Mouse (Mus musculus): Measurements from ENCODE around the gene Mettl26.

DNA sequence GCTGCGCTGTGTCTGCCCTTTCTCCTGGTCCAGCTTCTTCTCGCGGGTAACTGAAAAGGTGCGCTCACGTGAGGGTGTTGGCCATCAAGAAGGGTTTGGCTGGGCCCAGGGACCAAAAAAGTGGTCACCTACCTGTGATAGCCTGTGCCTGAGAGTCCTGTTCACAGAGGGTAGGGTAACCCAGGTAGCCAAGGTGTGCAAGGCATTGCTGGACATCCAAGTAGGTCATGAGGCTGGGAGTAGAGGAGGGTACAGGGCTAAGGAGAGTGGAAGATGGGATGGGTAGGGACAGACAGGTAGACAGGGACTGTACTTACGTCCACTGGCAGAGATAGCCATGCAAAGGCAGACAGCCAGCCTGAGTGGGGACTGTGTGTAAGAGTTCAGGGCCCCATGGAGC, 34.4 kb upstream of the Mettl26 start:
- no peak for TF ChIP-seq GATA1 (IDR thresholded peaks at IDR 0.05; ENCODE audit: low read length)
- no peak for TF ChIP-seq TAL1 (IDR thresholded peaks at IDR 0.05; ENCODE audit: low read length)

Data from erythroblast, embryonic 14.5 days (primary cell).